Mouse (Mus musculus) large intestine, adult 2 months (tissue): Measurements from ENCODE around the gene Sec24b. TPM values are rescaled to one million over a fixed set of nuclear protein-coding genes. Genes with fewer than 3 reads are reported as not detected.
A peak's percentile ranks its signal among the peaks of the same experiment; 100 is the strongest.

Experiments
- DNase-seq: peaks from one replicate; pipeline ENCODE4 v3.0.0-alpha.2; 2012; ENCODE audit warnings: low read depth, low spot score
- WGBS: fragments of 180-500 bp; shearing (Covaris S2); methylation state at CpG from one replicate; pipeline ENCODE4 v1.1.7; 2018; 5-methylcytosine and 5-hydroxymethylcytosine counted together
- polyA plus RNA-seq: library from polyadenylated mRNA; depleted of rRNA; stranded (reverse); fragments of >200 nt; gene quantifications from 2 replicates; pipeline ENCODE4 v1.2.3, GENCODE M21; 2012; rRNA removed

Gene Sec24b
- polyA plus RNA-seq, result 27.0 and 41.3 TPM in 2 replicates

GRCm38 (mm10) chr3:130061281-130061680, at the start of gene Sec24b:
TSS of gene Sec24b (minus strand) at chr3:130061553.
- no peak for DNase-seq
- 5% methylated on average over 12 of the region's 12 CpGs for WGBS

- WGBS, result 36% methylated on average over 9 of the region's 9 CpGs
- no peak for DNase-seq
Observed at GRCm38 (mm10) chr3:130104471-130104870, 43.1 kb upstream of the Sec24b start.

GRCm38 (mm10) chr3:130103486-130103885, 42.1 kb upstream of the Sec24b start:
- DNase-seq, result no peak

GRCm38 (mm10) chr3:130095160-130095781, 33.9 kb upstream of the Sec24b start:
- DNase-seq, result peak; percentile 11
- 22% methylated on average over 5 of the region's 5 CpGs for WGBS

More at GRCm38 (mm10) chr3:130103486-130103885, 42.1 kb upstream of the Sec24b start:
- WGBS, result 73% methylated on average over 8 of the region's 8 CpGs

GRCm38 (mm10) chr3:130094125-130094704, 32.9 kb upstream of the Sec24b start:
- WGBS, result 87% methylated on average over 5 of the region's 5 CpGs
- no peak for DNase-seq

- DNase-seq, result no peak
- 64% methylated on average over 9 of the region's 9 CpGs for WGBS
Observed at GRCm38 (mm10) chr3:130090460-130090859, 29.1 kb upstream of the Sec24b start.

GRCm38 (mm10) chr3:130088654-130089053, 27.3 kb upstream of the Sec24b start:
- 78% methylated on average over 9 of the region's 9 CpGs for WGBS
- DNase-seq, result no peak

- DNase-seq, result no peak
- WGBS, result 80% methylated on average over 9 of the region's 9 CpGs
Observed at GRCm38 (mm10) chr3:130087466-130087865, 26.1 kb upstream of the Sec24b start.

GRCm38 (mm10) chr3:130086372-130087080, 25.2 kb upstream of the Sec24b start:
- WGBS, result 52% methylated on average over 13 of the region's 13 CpGs
- DNase-seq, result no peak

- 36% methylated on average over 2 of the region's 2 CpGs for WGBS
- DNase-seq, result no peak
Observed at GRCm38 (mm10) chr3:130083312-130083711, 22.0 kb upstream of the Sec24b start.

GRCm38 (mm10) chr3:130080666-130081065, 19.3 kb upstream of the Sec24b start:
- no peak for DNase-seq
- WGBS, result 72% methylated on average over 6 of the region's 6 CpGs

GRCm38 (mm10) chr3:130079794-130080193, 18.4 kb upstream of the Sec24b start:
- 0% methylated on average over 1 of the region's 1 CpGs for WGBS
- DNase-seq, result no peak

GRCm38 (mm10) chr3:130077291-130077690, 15.9 kb upstream of the Sec24b start:
- WGBS, result 89% methylated on average over 9 of the region's 9 CpGs
- no peak for DNase-seq

GRCm38 (mm10) chr3:130075746-130076145, 14.4 kb upstream of the Sec24b start:
- WGBS, result 43% methylated on average over 1 of the region's 1 CpGs
- no peak for DNase-seq

GRCm38 (mm10) chr3:130073085-130073484, 11.7 kb upstream of the Sec24b start:
- no peak for DNase-seq
- WGBS, result 11% methylated on average over 10 of the region's 10 CpGs

GRCm38 (mm10) chr3:130071918-130072317, 10.6 kb upstream of the Sec24b start:
- no peak for DNase-seq
- 77% methylated on average over 2 of the region's 2 CpGs for WGBS

- under 1% methylated on average over 67 of the region's 92 CpGs for WGBS
- no peak for DNase-seq
Observed at GRCm38 (mm10) chr3:130060396-130061029, 840 bp downstream of the Sec24b start.

GRCm38 (mm10) chr3:130059805-130060395, 1.5 kb downstream of the Sec24b start:
- DNase-seq, result no peak
- 1% methylated on average over 41 of the region's 42 CpGs for WGBS

GRCm38 (mm10) chr3:130058488-130058887, 2.9 kb downstream of the Sec24b start:
- no peak for DNase-seq

More at GRCm38 (mm10) chr3:130058488-130058887, 2.9 kb downstream of the Sec24b start:
- 74% methylated on average over 2 of the region's 2 CpGs for WGBS
